Comparison of ENCODE assay signal across 10 mouse cellular contexts in genomic region chr6:39376775-39377174, GRCm38 (mm10). TPM values are rescaled to one million over a fixed set of nuclear protein-coding genes. Genes with fewer than 3 reads are reported as not detected.
DNase-seq lines count a peak whose midpoint lies in the region; ATAC-seq and TF ChIP-seq lines count a peak whose summit lies in the region.
"Had no signal": no experiment of that assay in that cellular context is flagged by ENCODE, and none has a peak within 500 bp of the region (broad histone marks: within the 10 kb centered on the region; RNA-seq: fewer than 3 reads in every experiment).

No protein-coding gene starts in this region.

- TF ChIP-seq EP300 in ES-Bruce4 (IDR thresholded peaks at IDR 0.05; ENCODE audit: insufficient read depth, low read depth, low read length), result no peak

- peak overlapping the region; percentile 98 for H3K9ac ChIP-seq in heart, embryonic 13.5 days
- H3K9ac ChIP-seq in ES-Bruce4 (ENCODE audit: low read depth, poor library complexity, severe bottlenecking), result peak overlapping the region; percentile 73

- WGBS in heart, embryonic 13.5 days, result 21% methylated on average over 9 of the region's 9 CpGs
- WGBS in macrophage (ENCODE audit: missing documents), result 24% methylated on average over 9 of the region's 9 CpGs

- peaks cover 44% of the 10 kb centered on the region for H3K4me1 ChIP-seq in heart, embryonic 13.5 days
- peaks cover 5% of the 10 kb centered on the region for H3K4me1 ChIP-seq in ES-Bruce4 (ENCODE audit: control insufficient read depth, insufficient read depth, low read length)

- no peak for DNase-seq in heart, postnatal 25 days (ENCODE audit: low spot score)
- DNase-seq in gonadal fat pad, adult 2 months (ENCODE audit: low read depth), result peak; percentile 16
- no peak for DNase-seq in retina, embryonic 14.5 days (ENCODE audit: low spot score)
- DNase-seq in urinary bladder, adult 18-20 months (ENCODE audit: low spot score in 2 of 2), result no peak
- no peak for DNase-seq in urinary bladder, postnatal 10 days (ENCODE audit: low spot score)

- H3K27ac ChIP-seq in heart, embryonic 13.5 days (replicated peaks), result peak overlapping the region; percentile 62; the same call in 1 of the 2 replicates
- no peak overlapping the region for H3K27ac ChIP-seq in ES-Bruce4 (ENCODE audit: insufficient read depth, low read length)
- peak overlapping the region; percentile 32; the same call in 1 of the 2 replicates for H3K27ac ChIP-seq in macrophage

- intact Hi-C loops in heart, postnatal 25 days (cut with DNase I), result no loop called here

- peak overlapping the region; percentile 98 for H3K4me3 ChIP-seq in heart, embryonic 13.5 days
- H3K4me3 ChIP-seq in ES-Bruce4 (ENCODE audit: low read depth, low read length), result peak overlapping the region; percentile 83
- H3K4me3 ChIP-seq in macrophage (ENCODE audit: inconsistent target), result peak overlapping the region; percentile 76

- peak overlapping the region; percentile 82 for H3K4me2 ChIP-seq in heart, embryonic 13.5 days

- no peaks in the 10 kb centered on the region for H3K9me3 ChIP-seq in heart, embryonic 13.5 days
- no peaks in the 10 kb centered on the region for H3K9me3 ChIP-seq in ES-Bruce4 (replicated peaks; ENCODE audit: control insufficient read depth, insufficient read depth, low read length, poor library complexity, severe bottlenecking)

- H3K36me3 ChIP-seq in heart, embryonic 13.5 days, result peaks cover 8% of the 10 kb centered on the region
- H3K36me3 ChIP-seq in ES-Bruce4 (ENCODE audit: control insufficient read depth, insufficient read depth, low read length, poor library complexity, severe bottlenecking) (peaks cover 2% of the 10 kb centered on the region; the same call in 1 of the 2 replicates), macrophage (ENCODE audit: inconsistent target) (no peaks in the 10 kb centered on the region)

- no peak for TF ChIP-seq POLR2A in ES-Bruce4 (IDR thresholded peaks at IDR 0.05; ENCODE audit: insufficient read depth, low read length)

- TF ChIP-seq CTCF in ES-Bruce4 (IDR thresholded peaks at IDR 0.05; ENCODE audit: low read depth, low read length), result no peak

- peaks cover 27% of the 10 kb centered on the region for H3K27me3 ChIP-seq in heart, embryonic 13.5 days (replicated peaks)
- H3K27me3 ChIP-seq in ES-Bruce4 (ENCODE audit: control insufficient read depth, insufficient read depth, low read length, poor library complexity, severe bottlenecking), result no peaks in the 10 kb centered on the region
- H3K27me3 ChIP-seq: Patski had no signal

- peaks cover 39% of the 10 kb centered on the region for H3K79me2 ChIP-seq in macrophage (ENCODE audit: inconsistent target)

- ATAC-seq in heart, embryonic 13.5 days (ENCODE audit: extremely low read depth, insufficient number of reproducible peaks, low FRiP score, low TSS enrichment), result no peak

RNA-seq across cellular contexts. Expression of gene Slc37a3, which starts 0.7 kb away (rescaled TPM):
- 33.0 and 34.4 TPM in 2 replicates for polyA plus RNA-seq in heart, embryonic 13.5 days (2015; fragmentation: Nextera tagmentation; extraction: Ambion mirVana)
- 10 to 100 TPM; 16.4 to 20.5 TPM for total RNA-seq in heart, postnatal 25 days (2021)
- polyA plus RNA-seq in ES-Bruce4 (2011; ENCODE audit: insufficient read depth, insufficient read length, low read depth, missing spikeins), result 49.6 and 52.7 TPM in 2 replicates
- polyA plus RNA-seq in gonadal fat pad, adult 2 months (2012; rRNA removed), result 34.3 and 45.3 TPM in 2 replicates
- 100 to 1,000 TPM in 10 of 26 experiments, 10 to 100 TPM in 16; 32.0 to 265 (median 86.3) TPM for total RNA-seq in macrophage (2018; cell fraction: chromatin; rRNA removed)
- total RNA-seq in macrophage (2018; cell fraction: cytosol; rRNA removed), result 10 to 100 TPM in 25 of 26 experiments, 1 to 10 TPM in 1; 7.4 to 39.5 (median 16.4) TPM
- total RNA-seq in macrophage (2018; cell fraction: nucleus; rRNA removed), result 100 to 1,000 TPM in 7 of 26 experiments, 10 to 100 TPM in 19; 29.6 to 251 (median 52.5) TPM
- polyA plus RNA-seq in macrophage (2018), result 15.2 to 33.3 TPM (median 21.6 TPM) in 3 replicates

RNA-seq across cellular contexts. Expression of gene Rab19, which starts 4.2 kb away (rescaled TPM):
- polyA plus RNA-seq in heart, embryonic 13.5 days (2015; fragmentation: Nextera tagmentation; extraction: Ambion mirVana), result 0.41 and 0.84 TPM in 2 replicates
- under 1 TPM in 1 of 2 experiments, not detected in 1; 0.34 TPM for total RNA-seq in heart, postnatal 25 days (2021)
- 0.90 and 1.3 TPM in 2 replicates for polyA plus RNA-seq in ES-Bruce4 (2011; ENCODE audit: insufficient read depth, insufficient read length, low read depth, missing spikeins)
- 3.8 and 4.4 TPM in 2 replicates for polyA plus RNA-seq in gonadal fat pad, adult 2 months (2012; rRNA removed)
- total RNA-seq in macrophage (2018; cell fraction: chromatin; rRNA removed), result 10 to 100 TPM in 3 of 26 experiments, 1 to 10 TPM in 21, under 1 TPM in 2; 0.75 to 14.6 (median 3.3) TPM
- total RNA-seq in macrophage (2018; cell fraction: cytosol; rRNA removed), result 10 to 100 TPM in 8 of 26 experiments, 1 to 10 TPM in 18; 3.4 to 13.4 (median 8.6) TPM
- 10 to 100 TPM in 3 of 26 experiments, 1 to 10 TPM in 23; 1.6 to 16.4 (median 6.1) TPM for total RNA-seq in macrophage (2018; cell fraction: nucleus; rRNA removed)
- polyA plus RNA-seq in macrophage (2018), result 3.6 to 21.5 TPM (median 8.0 TPM) in 3 replicates
- total RNA-seq: gastrocnemius, postnatal 36 days had no signal

RNA-seq across cellular contexts. Expression of gene Mkrn1, which starts 43.5 kb away (rescaled TPM):
- polyA plus RNA-seq in heart, embryonic 13.5 days (2015; fragmentation: Nextera tagmentation; extraction: Ambion mirVana), result 67.2 and 83.4 TPM in 2 replicates
- total RNA-seq in heart, postnatal 25 days (2021), result 100 to 1,000 TPM in 1 of 2 experiments, 10 to 100 TPM in 1; 67.0 to 107 TPM
- 350 and 361 TPM in 2 replicates for polyA plus RNA-seq in ES-Bruce4 (2011; ENCODE audit: insufficient read depth, insufficient read length, low read depth, missing spikeins)
- 93.7 and 102 TPM in 2 replicates for polyA plus RNA-seq in gonadal fat pad, adult 2 months (2012; rRNA removed)
- 100 to 1,000 TPM in 2 of 26 experiments, 10 to 100 TPM in 24; 34.5 to 123 (median 75.5) TPM for total RNA-seq in macrophage (2018; cell fraction: chromatin; rRNA removed)
- 100 to 1,000 TPM in 22 of 26 experiments, 10 to 100 TPM in 4; 88.1 to 147 (median 115) TPM for total RNA-seq in macrophage (2018; cell fraction: cytosol; rRNA removed)
- total RNA-seq in macrophage (2018; cell fraction: nucleus; rRNA removed), result 100 to 1,000 TPM in 4 of 26 experiments, 10 to 100 TPM in 22; 41.3 to 129 (median 78.9) TPM
- 84.9 to 132 TPM (median 125 TPM) in 3 replicates for polyA plus RNA-seq in macrophage (2018)
